Mouse (Mus musculus): ENCODE measurements at regions not wholly inside any gene's neighbourhood (a gene's known extent, or its start where the extent isn't known, plus 50 kb on each side); places are given as distances from the start of the nearest gene placed in this dataset.
"Not testable (repeated sequence)": the region's sequence is repeated elsewhere in the genome, so short reads cannot be mapped to it uniquely, and the experiment has no call there.

GRCm38 (mm10) chr3:138609749-138610148, 83.8 kb downstream of the Eif4e start:
- no peak for ATAC-seq (replicated peaks; ENCODE audit: low FRiP score, poor library complexity, severe bottlenecking)

GRCm38 (mm10) chr3:138612884-138613653, 87.1 kb downstream of the Eif4e start:
- ATAC-seq (replicated peaks; ENCODE audit: low FRiP score, poor library complexity, severe bottlenecking) = peak; percentile 64

- ATAC-seq (replicated peaks; ENCODE audit: low FRiP score, poor library complexity, severe bottlenecking) = peak; percentile 73
Measured at GRCm38 (mm10) chr3:138613680-138614079, 87.7 kb downstream of the Eif4e start.

GRCm38 (mm10) chr3:138614899-138615298, 88.9 kb downstream of the Eif4e start:
- no peak for ATAC-seq (replicated peaks; ENCODE audit: low FRiP score, poor library complexity, severe bottlenecking)

- ATAC-seq (replicated peaks; ENCODE audit: low FRiP score, poor library complexity, severe bottlenecking) = no peak
Measured at GRCm38 (mm10) chr3:138620263-138620662, 94.3 kb downstream of the Eif4e start.

GRCm38 (mm10) chr3:138624128-138624527, 98.1 kb downstream of the Eif4e start:
- ATAC-seq (replicated peaks; ENCODE audit: low FRiP score, poor library complexity, severe bottlenecking) = no peak

GRCm38 (mm10) chr3:138626230-138626629, 100.3 kb downstream of the Eif4e start:
- ATAC-seq (replicated peaks; ENCODE audit: low FRiP score, poor library complexity, severe bottlenecking) = no peak

GRCm38 (mm10) chr3:138630231-138630630, 104.3 kb downstream of the Eif4e start:
- ATAC-seq (replicated peaks; ENCODE audit: low FRiP score, poor library complexity, severe bottlenecking) = no peak

GRCm38 (mm10) chr3:138632086-138632485, 106.1 kb downstream of the Eif4e start:
- ATAC-seq (replicated peaks; ENCODE audit: low FRiP score, poor library complexity, severe bottlenecking) = no peak

- ATAC-seq (replicated peaks; ENCODE audit: low FRiP score, poor library complexity, severe bottlenecking) = no peak
Measured at GRCm38 (mm10) chr3:138642026-138642425, 100.0 kb upstream of the Tspan5 start.

GRCm38 (mm10) chr3:138643951-138644285, 98.1 kb upstream of the Tspan5 start:
- ATAC-seq (replicated peaks; ENCODE audit: low FRiP score, poor library complexity, severe bottlenecking) = no peak

- ATAC-seq (replicated peaks; ENCODE audit: low FRiP score, poor library complexity, severe bottlenecking) = no peak
Measured at GRCm38 (mm10) chr3:138644286-138644951, 97.6 kb upstream of the Tspan5 start.

- ATAC-seq (replicated peaks; ENCODE audit: low FRiP score, poor library complexity, severe bottlenecking) = no peak
Measured at GRCm38 (mm10) chr3:138645320-138645719, 96.7 kb upstream of the Tspan5 start.

- ATAC-seq (replicated peaks; ENCODE audit: low FRiP score, poor library complexity, severe bottlenecking) = no peak
Measured at GRCm38 (mm10) chr3:138649699-138650098, 92.3 kb upstream of the Tspan5 start.

GRCm38 (mm10) chr3:138650671-138651070, 91.3 kb upstream of the Tspan5 start:
- not testable (repeated sequence) for ATAC-seq (replicated peaks; ENCODE audit: low FRiP score, poor library complexity, severe bottlenecking)

GRCm38 (mm10) chr3:138651361-138652205, 90.4 kb upstream of the Tspan5 start:
- ATAC-seq (replicated peaks; ENCODE audit: low FRiP score, poor library complexity, severe bottlenecking) = no peak

- ATAC-seq (replicated peaks; ENCODE audit: low FRiP score, poor library complexity, severe bottlenecking) = no peak
Measured at GRCm38 (mm10) chr3:138652206-138652605, 89.8 kb upstream of the Tspan5 start.

- no peak for ATAC-seq (replicated peaks; ENCODE audit: low FRiP score, poor library complexity, severe bottlenecking)
Measured at GRCm38 (mm10) chr3:138652685-138653084, 89.3 kb upstream of the Tspan5 start.

GRCm38 (mm10) chr3:138653549-138654246, 88.3 kb upstream of the Tspan5 start:
- ATAC-seq (replicated peaks; ENCODE audit: low FRiP score, poor library complexity, severe bottlenecking) = no peak
